Mouse (Mus musculus): ENCODE measurements around the gene Crybb2.

GRCm38 (mm10) chr5:113117361-113117760, 47.4 kb upstream of the Crybb2 start:
- TF ChIP-seq CTCF (IDR thresholded peaks at IDR 0.05; ENCODE audit: borderline replicate concordance, control insufficient read depth, extremely low read depth, insufficient read depth, low read length, poor library complexity) (no peak), POLR2A (IDR thresholded peaks at IDR 0.05; ENCODE audit: control insufficient read depth, extremely low read depth, insufficient read depth, low read length, poor library complexity) (no peak)
